8 mouse cellular contexts compared by ENCODE assay signal in genomic region chr9:102720567-102721167, GRCm38 (mm10). TPM values are rescaled to one million over a fixed set of nuclear protein-coding genes. Genes with fewer than 3 reads are reported as not detected.
A peak's percentile ranks its signal among the peaks of the same experiment; 100 is the strongest.
DNase-seq lines count a peak whose midpoint lies in the region; ATAC-seq and TF ChIP-seq lines count a peak whose summit lies in the region.

No protein-coding gene starts in this region.

- no peaks in the 10 kb centered on the region for H3K27me3 ChIP-seq in forebrain, embryonic 11.5 days (ENCODE audit: control insufficient read depth, insufficient read depth, low read length)
- H3K27me3 ChIP-seq in limb, embryonic 11.5 days (ENCODE audit: control insufficient read depth, insufficient read depth, low read length): no peaks in the 10 kb centered on the region
- no peaks in the 10 kb centered on the region for H3K27me3 ChIP-seq in neural tube, embryonic 15.5 days (replicated peaks)

- no peak for TF ChIP-seq POLR2A in lung, adult 2 months (IDR thresholded peaks at IDR 0.05; ENCODE audit: borderline replicate concordance, extremely low read depth, low read depth, low read length)

- no peak for ATAC-seq in forebrain, embryonic 11.5 days (replicated peaks; ENCODE audit: low FRiP score)
- no peak for ATAC-seq in limb, embryonic 11.5 days (ENCODE audit: insufficient number of reproducible peaks, low FRiP score, low TSS enrichment, low read depth)
- ATAC-seq in neural tube, embryonic 15.5 days (ENCODE audit: low FRiP score): no peak

- DNase-seq in lung, adult 2 months: peak; percentile 33
- DNase-seq in lung, postnatal 10 days: no peak
- DNase-seq in forebrain, embryonic 11.5 days (ENCODE audit: low spot score): no peak
- no peak for DNase-seq in limb, embryonic 11.5 days (ENCODE audit: low spot score)
- DNase-seq in thymus, postnatal 14 days: no peak
- DNase-seq in right cerebral cortex, adult 2 months (ENCODE audit: low spot score in 2 of 2): no peak
- DNase-seq in frontal cortex, postnatal 14 days (ENCODE audit: low spot score in 2 of 2): no peak

- H3K9me3 ChIP-seq in forebrain, embryonic 11.5 days (ENCODE audit: control insufficient read depth, low read length): no peaks in the 10 kb centered on the region
- H3K9me3 ChIP-seq in limb, embryonic 11.5 days (ENCODE audit: control insufficient read depth, low read length): no peaks in the 10 kb centered on the region
- H3K9me3 ChIP-seq in neural tube, embryonic 15.5 days (replicated peaks): no peaks in the 10 kb centered on the region

- peak overlapping the region; percentile 67 for H3K4me3 ChIP-seq in lung, adult 2 months (replicated peaks; ENCODE audit: extremely low read depth, low read depth, low read length)
- H3K4me3 ChIP-seq in forebrain, embryonic 11.5 days (ENCODE audit: low read depth, low read length): peak overlapping the region; percentile 80
- H3K4me3 ChIP-seq in limb, embryonic 11.5 days (ENCODE audit: low read depth, low read length): peak overlapping the region; percentile 90
- peak overlapping the region; percentile 87 for H3K4me3 ChIP-seq in neural tube, embryonic 15.5 days (replicated peaks)

- WGBS in lung, adult 2 months: 28% methylated on average over 18 of the region's 18 CpGs
- 71% methylated on average over 18 of the region's 18 CpGs for WGBS in forebrain, embryonic 11.5 days
- WGBS in limb, embryonic 11.5 days: 79% methylated on average over 18 of the region's 18 CpGs
- 46% methylated on average over 18 of the region's 18 CpGs for WGBS in neural tube, embryonic 15.5 days

- H3K9ac ChIP-seq in forebrain, embryonic 11.5 days (ENCODE audit: low read length): peak overlapping the region; percentile 92
- peak overlapping the region; percentile 34; the same call in 1 of the 2 replicates for H3K9ac ChIP-seq in limb, embryonic 11.5 days (ENCODE audit: low read length)
- peak overlapping the region; percentile 90 for H3K9ac ChIP-seq in neural tube, embryonic 15.5 days (replicated peaks)

- H3K4me1 ChIP-seq in lung, adult 2 months (ENCODE audit: control insufficient read depth, insufficient read depth, low read length): peaks cover 31% of the 10 kb centered on the region
- H3K4me1 ChIP-seq in forebrain, embryonic 11.5 days (replicated peaks; ENCODE audit: control insufficient read depth, insufficient read depth, low read length): peaks cover 65% of the 10 kb centered on the region
- H3K4me1 ChIP-seq in limb, embryonic 11.5 days (ENCODE audit: control insufficient read depth, insufficient read depth, low read length): peaks cover 60% of the 10 kb centered on the region
- H3K4me1 ChIP-seq in neural tube, embryonic 15.5 days: peaks cover 73% of the 10 kb centered on the region

- H3K4me2 ChIP-seq in forebrain, embryonic 11.5 days (ENCODE audit: low read depth, low read length, severe bottlenecking): peak overlapping the region; percentile 89
- peak overlapping the region; percentile 79 for H3K4me2 ChIP-seq in limb, embryonic 11.5 days (ENCODE audit: low read depth, severe bottlenecking)
- peak overlapping the region; percentile 69 for H3K4me2 ChIP-seq in neural tube, embryonic 15.5 days

- TF ChIP-seq CTCF in lung, adult 2 months (IDR thresholded peaks at IDR 0.05; ENCODE audit: insufficient read depth, low read length): no peak

- peaks cover 18% of the 10 kb centered on the region; the same call in 1 of the 2 replicates for H3K36me3 ChIP-seq in forebrain, embryonic 11.5 days (ENCODE audit: control insufficient read depth, insufficient read depth, low read length)
- peaks cover 25% of the 10 kb centered on the region for H3K36me3 ChIP-seq in limb, embryonic 11.5 days (ENCODE audit: control insufficient read depth, insufficient read depth, low read length)
- peaks cover 38% of the 10 kb centered on the region for H3K36me3 ChIP-seq in neural tube, embryonic 15.5 days

- H3K27ac ChIP-seq in forebrain, embryonic 11.5 days (ENCODE audit: low read depth, low read length): no peak overlapping the region
- no peak overlapping the region; the same call in 1 of the 2 replicates for H3K27ac ChIP-seq in limb, embryonic 11.5 days (replicated peaks; ENCODE audit: low read depth, low read length)
- peak overlapping the region; percentile 97 for H3K27ac ChIP-seq in neural tube, embryonic 15.5 days (replicated peaks)

RNA-seq across cellular contexts. Expression of gene Amotl2, which starts 4.2 kb away (rescaled TPM):
- polyA plus RNA-seq in lung, adult 2 months (2012; rRNA removed): 82.6 and 101 TPM in 2 replicates
- polyA plus RNA-seq in forebrain, embryonic 11.5 days (2014; fragmentation: Nextera tagmentation; extraction: Ambion mirVana): 72.4 and 73.4 TPM in 2 replicates
- 34.3 and 40.6 TPM in 2 replicates for polyA plus RNA-seq in limb, embryonic 11.5 days (2014; fragmentation: Nextera tagmentation; extraction: Ambion mirVana)
- polyA plus RNA-seq in neural tube, embryonic 15.5 days (2015; fragmentation: Nextera tagmentation; extraction: Ambion mirVana): 41.5 and 57.0 TPM in 2 replicates

Comparison
In these comparisons a context has a peak if more than half of its experiments do, and no peak if none do; other contexts are left out.
1. H3K9ac ChIP-seq: peak in every context shown above with its lines; median percentile 92 in forebrain, embryonic 11.5 days; 90 in neural tube, embryonic 15.5 days; 34 in limb, embryonic 11.5 days.